Mouse (Mus musculus) embryonic facial prominence, embryonic 15.5 days (tissue): ENCODE data around the gene Mydgf. TPM values are rescaled to one million over a fixed set of nuclear protein-coding genes. Genes with fewer than 3 reads are reported as not detected.

Source experiments
- ATAC-seq: fragments of 200-750 bp; cut with Nextera tagmentation; 2 replicates; pipeline ENCODE4 v1.8.0; 2017; ENCODE audit warnings: low read depth, moderate TSS enrichment; ENCODE audit not compliant: insufficient number of reproducible peaks, low FRiP score, low TSS enrichment
- H3K27ac ChIP-seq: fragments of 300-500 bp; sonication (generic); replicated peaks from 2 replicates; pipeline ENCODE4 v1.5.1; 2015; ENCODE audit warnings: mild to moderate bottlenecking, inconsistent platforms
- H3K27me3 ChIP-seq: fragments of 300-500 bp; sonication (generic); 2 replicates; pipeline ENCODE4 v1.6.1; 2015; ENCODE audit warnings: inconsistent platforms
- H3K36me3 ChIP-seq: fragments of 300-500 bp; sonication (generic); 2 replicates; pipeline ENCODE4 v1.6.1; 2015; ENCODE audit warnings: mild to moderate bottlenecking, inconsistent platforms
- H3K4me1 ChIP-seq: fragments of 300-500 bp; sonication (generic); 2 replicates; pipeline ENCODE4 v1.6.1; 2015; ENCODE audit warnings: inconsistent platforms
- H3K4me2 ChIP-seq: fragments of 300-500 bp; sonication (generic); replicated peaks from 2 replicates; pipeline ENCODE4 v1.6.1; 2015; ENCODE audit warnings: mild to moderate bottlenecking, inconsistent platforms
- H3K4me3 ChIP-seq: fragments of 300-500 bp; sonication (generic); replicated peaks from 2 replicates; pipeline ENCODE4 v1.5.1; 2015; ENCODE audit warnings: mild to moderate bottlenecking, inconsistent platforms
- H3K9ac ChIP-seq: fragments of 300-500 bp; sonication (generic); 2 replicates; pipeline ENCODE4 v1.6.1; 2015; ENCODE audit warnings: inconsistent platforms
- H3K9me3 ChIP-seq: fragments of 300-500 bp; sonication (generic); replicated peaks from 2 replicates; pipeline ENCODE4 v1.6.1; 2016; ENCODE audit warnings: inconsistent platforms
- WGBS: fragments of 180-500 bp; shearing (Covaris S2); methylation state at CpG from one replicate; pipeline ENCODE4 v1.1.7; 2015; 5-methylcytosine and 5-hydroxymethylcytosine counted together
- polyA plus RNA-seq: library from polyadenylated mRNA; unstranded; fragments of >200 nt; fragmentation: Nextera tagmentation; extraction: Ambion mirVana; gene quantifications from 2 replicates; pipeline ENCODE4 v1.2.1, GENCODE M21; 2015

Gene Mydgf
- polyA plus RNA-seq, 1 experiment from 2014 or later, result 102 TPM

DNA sequence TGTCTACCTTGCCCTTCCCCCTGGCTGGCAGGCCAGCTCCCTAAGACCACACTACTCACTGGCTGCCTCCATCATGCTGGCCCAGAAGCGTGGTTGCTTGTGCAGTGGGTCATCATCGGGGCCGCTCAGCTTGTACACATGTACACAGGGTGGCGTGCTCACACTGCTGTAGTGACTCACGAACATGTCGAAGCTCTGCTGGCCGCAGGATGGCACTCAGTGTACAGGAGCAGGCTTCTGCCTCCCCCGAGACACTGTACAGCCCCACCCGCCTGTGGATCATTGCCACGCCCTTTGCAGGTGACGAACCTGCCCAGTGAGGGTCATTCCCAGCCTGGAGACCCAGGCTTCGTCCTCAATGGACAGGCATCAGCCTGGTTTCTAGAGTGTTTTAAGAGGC is 10.6 kb upstream of the Mydgf start:
- no peak overlapping the region for H3K9ac ChIP-seq
- no peaks in the 10 kb centered on the region for H3K27me3 ChIP-seq
- H3K4me3 ChIP-seq, result no peak overlapping the region
- no peak overlapping the region for H3K27ac ChIP-seq
- no peaks in the 10 kb centered on the region for H3K9me3 ChIP-seq
- no peak for ATAC-seq
- peaks cover 98% of the 10 kb centered on the region for H3K36me3 ChIP-seq
- no peaks in the 10 kb centered on the region for H3K4me1 ChIP-seq
- WGBS, result 86% methylated on average over 12 of the region's 12 CpGs
- H3K4me2 ChIP-seq, result no peak overlapping the region

DNA sequence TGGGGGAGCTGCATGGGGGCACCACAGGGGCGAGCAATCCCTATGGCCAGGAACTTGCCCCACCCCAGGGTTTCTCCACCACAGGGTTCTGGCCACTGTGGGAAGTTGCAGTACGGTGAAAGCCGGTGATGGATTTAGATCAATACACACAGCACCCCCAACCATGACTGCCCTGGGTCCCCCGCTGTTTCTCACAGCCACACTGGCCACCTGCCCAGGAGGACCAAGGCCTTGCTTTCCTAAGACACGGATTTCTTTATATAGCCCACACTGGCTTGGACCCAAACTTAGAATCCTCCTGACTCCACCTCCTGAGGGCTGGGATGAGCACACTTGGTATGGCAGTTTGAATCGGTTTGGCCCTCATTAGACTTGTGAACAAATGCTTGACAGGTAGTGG is 7.5 kb upstream of the Mydgf start:
- Histone ChIP-seq H3K36me3 (peaks cover 93% of the 10 kb centered on the region), H3K9me3 (no peaks in the 10 kb centered on the region), H3K4me1 (no peaks in the 10 kb centered on the region), H3K9ac (no peak overlapping the region), H3K4me2 (no peak overlapping the region), H3K27me3 (no peaks in the 10 kb centered on the region), H3K27ac (no peak overlapping the region), H3K4me3 (no peak overlapping the region)
- ATAC-seq, result no peak
- WGBS, result 90% methylated on average over 6 of the region's 6 CpGs

DNA sequence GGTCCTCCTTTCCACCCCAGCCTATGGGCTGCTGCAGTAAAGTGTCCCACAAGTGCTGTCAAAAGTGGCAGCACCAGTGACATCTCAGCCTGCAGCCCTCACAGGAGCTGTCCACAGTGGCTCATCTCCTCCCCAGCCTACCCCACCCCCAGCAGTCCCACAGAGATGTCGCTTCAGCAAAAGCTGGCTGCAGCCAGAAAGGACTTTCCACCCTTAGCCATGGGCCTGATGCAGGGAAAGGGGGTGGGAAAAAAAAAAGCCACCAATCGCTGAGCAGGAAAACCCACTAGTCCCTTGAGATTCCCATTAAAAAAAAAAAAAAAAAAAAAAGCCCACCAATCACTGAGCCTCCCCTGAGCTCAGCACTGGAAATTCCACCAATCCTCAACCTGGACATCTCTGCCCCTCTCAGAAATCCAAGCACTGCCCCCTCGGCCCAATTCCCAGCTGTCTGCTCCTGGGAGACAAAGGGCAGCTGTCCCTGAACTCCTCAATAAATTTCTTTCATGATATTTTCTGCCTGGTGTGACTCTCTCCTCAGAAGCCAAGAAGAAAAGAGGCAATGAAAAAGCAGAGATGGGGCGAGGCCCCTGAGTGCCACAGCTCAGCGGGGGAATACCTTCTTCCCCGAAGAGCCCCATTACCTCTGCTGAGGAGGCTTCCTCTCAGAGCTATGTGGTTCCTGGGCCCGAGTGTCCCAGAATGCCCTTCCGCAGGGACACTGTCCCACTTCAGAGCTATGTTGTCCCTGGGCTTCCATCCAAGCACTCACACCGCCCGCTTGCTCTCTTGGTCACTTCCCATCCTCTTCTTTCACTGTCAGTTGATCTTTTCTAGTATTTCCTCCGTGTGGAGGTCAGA is 1.8 kb upstream of the Mydgf start:
- no peaks in the 10 kb centered on the region for H3K9me3 ChIP-seq
- no peak for ATAC-seq
- H3K4me3 ChIP-seq, result no peak overlapping the region
- H3K27me3 ChIP-seq, result no peaks in the 10 kb centered on the region
- H3K4me1 ChIP-seq, result peaks cover 22% of the 10 kb centered on the region
- peak overlapping the region; percentile 61 for H3K27ac ChIP-seq
- no peak overlapping the region for H3K4me2 ChIP-seq
- H3K36me3 ChIP-seq, result peaks cover 57% of the 10 kb centered on the region
- H3K9ac ChIP-seq, result no peak overlapping the region
- 43% methylated on average over 11 of the region's 11 CpGs for WGBS

DNA sequence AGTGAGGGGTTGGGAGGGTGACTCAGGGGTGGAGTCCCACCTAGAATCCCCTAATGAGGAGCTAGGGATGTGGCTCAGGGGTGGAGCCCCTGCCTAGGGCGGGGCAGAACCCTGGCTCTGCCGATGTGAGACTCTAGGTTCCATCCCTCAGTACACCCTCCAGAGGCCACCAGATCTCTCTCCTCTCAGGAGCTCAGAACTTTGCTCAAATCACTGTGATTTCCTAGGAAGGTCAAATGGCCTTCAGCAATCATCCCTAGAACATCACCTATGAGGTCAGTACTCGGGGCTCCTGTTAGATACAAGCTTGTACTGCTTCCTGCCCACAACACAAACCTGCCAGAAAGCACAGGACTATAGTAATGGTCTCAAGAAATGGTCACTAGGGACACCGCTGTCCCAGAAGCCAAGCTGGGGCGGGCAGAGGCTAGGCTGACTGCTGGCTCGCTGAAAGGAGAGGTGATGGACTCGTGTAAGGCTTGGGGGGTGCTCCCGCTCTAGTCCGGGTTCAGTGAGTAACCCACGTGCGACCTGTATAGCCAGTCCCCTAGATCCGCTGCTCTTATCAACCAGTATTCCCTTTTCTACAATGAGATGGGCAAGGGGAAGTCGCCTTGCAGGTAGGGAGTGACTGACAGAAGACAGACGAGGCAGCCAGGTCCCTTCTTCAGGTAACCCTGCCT is 604 bp downstream of the Mydgf start:
- H3K36me3 ChIP-seq, result peaks cover 55% of the 10 kb centered on the region
- H3K27ac ChIP-seq, result peak overlapping the region; percentile 69
- peak overlapping the region; percentile 89 for H3K4me2 ChIP-seq
- 3% methylated on average over 14 of the region's 14 CpGs for WGBS
- H3K27me3 ChIP-seq, result no peaks in the 10 kb centered on the region
- H3K4me3 ChIP-seq, result peak overlapping the region; percentile 94
- H3K9me3 ChIP-seq, result no peaks in the 10 kb centered on the region
- H3K9ac ChIP-seq, result peak overlapping the region; percentile 82
- ATAC-seq, result no peak
- peaks cover 22% of the 10 kb centered on the region for H3K4me1 ChIP-seq

DNA sequence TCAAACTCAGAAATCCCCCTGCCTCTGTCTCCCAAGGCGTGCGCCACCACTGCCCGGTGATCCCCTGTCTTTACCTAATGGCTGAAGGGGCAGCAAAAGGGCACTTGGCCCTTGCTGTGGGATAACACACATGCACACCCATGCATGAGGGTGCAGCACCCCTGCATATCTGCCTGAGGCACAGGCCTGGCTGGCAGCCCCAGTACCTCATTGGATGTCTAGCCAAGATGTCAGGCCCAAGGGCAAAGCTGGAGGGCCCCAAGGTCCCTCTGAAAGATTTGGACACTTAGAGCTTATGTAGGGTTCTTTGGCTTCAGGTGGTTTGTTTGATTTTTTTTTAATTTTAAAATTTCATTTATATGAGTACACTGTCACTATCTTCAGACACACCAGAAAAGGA is 8.3 kb downstream of the Mydgf start:
- Histone ChIP-seq H3K27ac (no peak overlapping the region), H3K4me3 (no peak overlapping the region), H3K27me3 (no peaks in the 10 kb centered on the region), H3K36me3 (peaks cover 53% of the 10 kb centered on the region), H3K9ac (no peak overlapping the region), H3K4me1 (peaks cover 7% of the 10 kb centered on the region; the same call in 1 of the 2 replicates), H3K4me2 (no peak overlapping the region), H3K9me3 (no peaks in the 10 kb centered on the region)
- WGBS, result 99% methylated on average over 3 of the region's 3 CpGs
- no peak for ATAC-seq

DNA sequence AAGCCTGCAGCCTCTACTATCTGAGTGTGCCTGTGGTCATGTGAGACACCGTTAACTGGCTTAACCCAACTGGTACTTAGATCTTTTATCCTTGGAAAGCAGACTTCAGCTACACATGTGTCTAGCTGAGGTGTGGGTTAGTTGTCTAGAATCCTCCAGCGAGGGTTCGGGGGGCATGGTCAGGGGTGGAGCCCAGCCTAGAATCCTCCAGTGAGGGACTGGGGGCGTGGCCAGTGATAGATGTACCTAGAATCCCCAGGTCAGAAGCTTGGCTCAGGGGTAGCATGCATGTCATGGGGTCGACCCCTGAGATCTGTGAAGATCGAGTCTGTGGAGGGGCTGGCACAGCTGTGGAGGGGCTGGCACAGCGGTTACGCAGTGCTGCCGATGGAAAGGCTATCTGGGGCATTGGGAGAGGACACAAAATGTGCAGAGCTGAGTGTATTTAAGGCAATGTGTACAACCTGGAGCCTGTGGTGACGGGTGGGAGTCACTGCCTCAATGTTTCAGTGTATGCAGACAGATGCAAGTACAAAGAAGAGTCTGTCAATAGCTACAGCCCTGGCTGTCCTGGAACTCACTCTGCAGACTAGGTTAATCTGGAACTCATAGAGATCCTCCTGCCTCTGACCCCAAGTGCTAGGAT is 10.2 kb downstream of the Mydgf start:
- Histone ChIP-seq H3K36me3 (peaks cover 35% of the 10 kb centered on the region), H3K4me2 (no peak overlapping the region), H3K9me3 (no peaks in the 10 kb centered on the region), H3K27ac (no peak overlapping the region), H3K9ac (no peak overlapping the region), H3K4me3 (no peak overlapping the region), H3K27me3 (no peaks in the 10 kb centered on the region), H3K4me1 (peaks cover 8% of the 10 kb centered on the region; the same call in 1 of the 2 replicates)
- 54% methylated on average over 10 of the region's 10 CpGs for WGBS
- no peak for ATAC-seq

DNA sequence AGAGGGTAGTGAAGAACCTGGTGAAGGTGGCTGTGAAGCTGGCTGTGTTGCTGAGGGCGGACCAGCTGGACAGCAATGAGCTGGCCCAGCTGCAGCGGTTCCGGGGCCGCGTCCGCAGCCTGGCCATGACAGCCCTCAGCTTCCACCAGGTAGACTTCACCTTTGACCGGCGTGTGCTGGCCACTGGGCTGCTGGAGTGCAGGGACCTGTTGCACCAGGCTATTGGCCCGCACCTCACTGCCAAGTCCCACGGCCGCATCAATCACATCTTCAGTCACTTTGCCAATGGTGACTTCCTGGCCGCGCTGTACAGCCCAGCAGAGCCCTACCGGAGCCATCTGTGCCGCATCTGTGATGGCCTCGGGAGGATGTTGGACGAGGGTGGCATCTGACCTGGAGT is 11.8 kb downstream of the Mydgf start:
- H3K27me3 ChIP-seq, result no peaks in the 10 kb centered on the region
- H3K36me3 ChIP-seq, result peaks cover 19% of the 10 kb centered on the region
- no peak overlapping the region for H3K9ac ChIP-seq
- no peak overlapping the region for H3K27ac ChIP-seq
- WGBS, result 90% methylated on average over 17 of the region's 17 CpGs
- ATAC-seq, result no peak
- H3K9me3 ChIP-seq, result no peaks in the 10 kb centered on the region
- H3K4me1 ChIP-seq, result peaks cover 8% of the 10 kb centered on the region; the same call in 1 of the 2 replicates
- no peak overlapping the region for H3K4me2 ChIP-seq
- no peak overlapping the region for H3K4me3 ChIP-seq

DNA sequence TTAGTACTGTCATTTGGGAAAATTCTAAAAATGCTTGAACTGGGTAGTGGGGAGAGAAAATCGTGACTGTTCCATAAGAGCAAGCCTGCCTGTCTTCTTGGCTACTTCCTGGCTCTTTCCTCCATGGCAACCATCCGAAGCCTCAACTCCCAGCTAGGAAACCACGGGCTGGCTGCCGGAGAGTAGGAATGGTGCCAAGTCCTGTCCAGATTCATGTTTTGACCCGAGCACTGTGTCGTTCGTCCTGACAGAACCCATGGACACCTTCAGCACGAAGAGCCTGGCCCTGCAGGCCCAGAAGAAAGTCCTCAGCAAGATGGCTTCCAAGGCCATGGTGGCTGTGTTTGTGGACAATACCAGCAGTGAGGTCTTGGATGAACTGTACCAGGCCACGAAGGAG is 12.3 kb downstream of the Mydgf start:
- Histone ChIP-seq H3K9me3 (no peaks in the 10 kb centered on the region), H3K36me3 (peaks cover 15% of the 10 kb centered on the region), H3K4me1 (peaks cover 8% of the 10 kb centered on the region; the same call in 1 of the 2 replicates), H3K9ac (no peak overlapping the region), H3K4me3 (no peak overlapping the region), H3K27ac (no peak overlapping the region), H3K27me3 (no peaks in the 10 kb centered on the region), H3K4me2 (no peak overlapping the region)
- WGBS, result 77% methylated on average over 9 of the region's 9 CpGs
- ATAC-seq, result no peak

DNA sequence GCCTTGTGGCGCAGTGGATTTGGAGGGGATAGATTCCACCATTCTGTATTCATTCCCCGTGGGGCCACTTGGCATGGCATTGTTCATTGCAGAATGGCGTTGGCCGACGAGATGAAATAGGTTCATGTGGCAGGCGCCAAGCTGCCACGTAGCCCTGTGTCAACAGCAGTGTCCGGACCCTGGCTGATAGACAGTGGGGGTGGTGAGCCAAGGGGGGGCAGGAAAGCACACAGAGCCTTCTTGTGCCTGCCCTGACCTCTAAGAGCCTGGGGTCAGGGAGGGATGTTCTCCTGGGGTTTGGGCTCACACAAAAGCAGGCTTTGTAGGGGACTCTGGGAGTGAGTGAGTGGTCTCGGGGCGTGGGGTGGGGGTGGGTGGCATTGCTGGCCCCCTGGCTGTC is 13.1 kb downstream of the Mydgf start:
- no peak for ATAC-seq
- Histone ChIP-seq H3K4me1 (peaks cover 8% of the 10 kb centered on the region; the same call in 1 of the 2 replicates), H3K36me3 (peaks cover 11% of the 10 kb centered on the region; the same call in 1 of the 2 replicates), H3K27me3 (no peaks in the 10 kb centered on the region), H3K9me3 (no peaks in the 10 kb centered on the region), H3K4me2 (no peak overlapping the region), H3K4me3 (no peak overlapping the region), H3K27ac (no peak overlapping the region), H3K9ac (no peak overlapping the region)
- WGBS, result 36% methylated on average over 10 of the region's 10 CpGs

DNA sequence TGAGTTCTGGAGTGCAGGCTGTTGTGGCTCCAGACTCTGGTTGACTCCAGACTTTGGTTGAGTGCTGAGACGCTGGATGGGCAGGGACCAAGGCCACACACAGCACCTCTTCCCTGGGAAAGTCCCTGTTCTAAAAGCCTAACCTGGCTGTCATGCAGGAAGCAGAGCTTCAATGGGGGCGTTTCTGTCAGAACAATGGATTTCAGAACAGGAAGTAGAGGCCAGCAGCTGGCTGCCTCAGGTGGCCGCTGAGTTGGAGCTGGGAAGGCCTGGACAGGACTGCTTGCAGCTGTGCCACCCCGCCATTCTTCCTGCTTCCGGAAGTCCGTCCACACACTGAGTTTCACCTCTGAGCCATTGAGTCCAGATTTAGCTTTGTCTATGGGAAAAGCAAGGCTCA is 13.9 kb downstream of the Mydgf start:
- Histone ChIP-seq H3K9ac (no peak overlapping the region), H3K36me3 (peaks cover 4% of the 10 kb centered on the region; the same call in 1 of the 2 replicates), H3K4me2 (no peak overlapping the region), H3K4me1 (peaks cover 8% of the 10 kb centered on the region; the same call in 1 of the 2 replicates), H3K9me3 (no peaks in the 10 kb centered on the region), H3K27me3 (no peaks in the 10 kb centered on the region), H3K4me3 (no peak overlapping the region), H3K27ac (peak overlapping the region; percentile 36; the same call in 1 of the 2 replicates)
- ATAC-seq, result 0 out of 2 replicates have a peak, but pooled peaks have one; percentile 24
- WGBS, result 50% methylated on average over 6 of the region's 6 CpGs

DNA sequence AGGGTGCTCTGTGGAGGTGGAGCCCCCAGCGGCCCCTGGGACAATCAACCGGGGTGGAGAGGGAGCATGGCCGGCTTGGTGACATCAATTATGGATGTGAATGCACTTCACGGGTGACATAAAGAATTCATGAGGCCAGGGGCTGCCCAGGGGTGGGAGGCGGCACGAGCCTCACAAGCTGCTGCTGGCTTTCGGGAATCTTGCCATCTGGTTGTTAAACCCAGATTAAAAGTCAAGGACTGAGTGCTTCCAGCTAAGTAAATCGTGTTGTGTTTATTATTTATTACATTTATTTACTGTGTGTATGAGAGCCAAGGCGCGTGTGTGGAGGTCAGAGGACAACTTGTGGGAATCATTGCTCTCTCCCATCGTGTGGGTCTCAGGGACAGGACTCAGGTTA is 18.0 kb downstream of the Mydgf start:
- no peaks in the 10 kb centered on the region for H3K36me3 ChIP-seq
- no peak overlapping the region for H3K4me3 ChIP-seq
- no peaks in the 10 kb centered on the region for H3K9me3 ChIP-seq
- H3K4me1 ChIP-seq, result peaks cover 29% of the 10 kb centered on the region
- no peak overlapping the region for H3K9ac ChIP-seq
- H3K4me2 ChIP-seq, result no peak overlapping the region
- H3K27me3 ChIP-seq, result no peaks in the 10 kb centered on the region
- WGBS, result 67% methylated on average over 11 of the region's 11 CpGs
- H3K27ac ChIP-seq, result no peak overlapping the region
- no peak for ATAC-seq
